In genomic region chr12:109540739-109541539, GRCm38 (mm10) we compare ENCODE assay signal across 8 mouse cellular contexts. TPM values are rescaled to one million over a fixed set of nuclear protein-coding genes. Genes with fewer than 3 reads are reported as not detected.
DNase-seq lines count a peak whose midpoint lies in the region; ATAC-seq and TF ChIP-seq lines count a peak whose summit lies in the region.

No protein-coding gene starts in this region.

- peak overlapping the region; percentile 51 for H3K27ac ChIP-seq in gastrocnemius, adult 2 months
- H3K27ac ChIP-seq in hindbrain, embryonic 14.5 days = peak overlapping the region; percentile 90
- peak overlapping the region; percentile 83 for H3K27ac ChIP-seq in limb, embryonic 14.5 days (replicated peaks; ENCODE audit: low read depth, low read length)

- DNase-seq in kidney, postnatal 10 days = peak; percentile 50
- DNase-seq in kidney, adult 9 months = no peak
- DNase-seq in cerebellum, postnatal 36 days = peak; percentile 79 to 82
- peak; percentile 62 for DNase-seq in gastrocnemius, adult 2 months
- peak; percentile 81 for DNase-seq in hindbrain, embryonic 14.5 days (ENCODE audit: low spot score)
- DNase-seq in limb, embryonic 14.5 days (ENCODE audit: low spot score) = peak; percentile 90
- DNase-seq in ovary, postnatal 14 days (ENCODE audit: low spot score) = peak; percentile 27
- no peak for DNase-seq in thymus, adult 18-20 months

- peak; percentile 69; the same call in 1 of the 2 replicates for TF ChIP-seq POLR2A in limb, embryonic 14.5 days (IDR thresholded peaks at IDR 0.05; ENCODE audit: borderline replicate concordance, extremely low read depth, insufficient read depth, insufficient read length)

- intact Hi-C loops in gastrocnemius, adult 2 months (cut with DNase I) = no loop called here

- H3K4me2 ChIP-seq in hindbrain, embryonic 14.5 days (replicated peaks) = peak overlapping the region; percentile 51
- H3K4me2 ChIP-seq in limb, embryonic 14.5 days (replicated peaks; ENCODE audit: low read depth, low read length, severe bottlenecking) = peak overlapping the region; percentile 44

- H3K9me3 ChIP-seq in hindbrain, embryonic 14.5 days (ENCODE audit: control insufficient read depth, low read length) = peaks cover 20% of the 10 kb centered on the region
- peaks cover 42% of the 10 kb centered on the region for H3K9me3 ChIP-seq in limb, embryonic 14.5 days (ENCODE audit: control insufficient read depth, low read length)

- ATAC-seq in hindbrain, embryonic 14.5 days (ENCODE audit: low FRiP score) = peak; percentile 54
- peak; percentile 76 for ATAC-seq in limb, embryonic 14.5 days (ENCODE audit: low FRiP score, low read depth)

- H3K27me3 ChIP-seq in hindbrain, embryonic 14.5 days (ENCODE audit: control insufficient read depth, insufficient read depth, low read length) = no peaks in the 10 kb centered on the region
- H3K27me3 ChIP-seq in limb, embryonic 14.5 days (ENCODE audit: control insufficient read depth, insufficient read depth, low read length) = no peaks in the 10 kb centered on the region

- WGBS in hindbrain, embryonic 14.5 days = 49% methylated on average over 30 of the region's 30 CpGs
- 52% methylated on average over 30 of the region's 30 CpGs for WGBS in limb, embryonic 14.5 days

- TF ChIP-seq CTCF in gastrocnemius, adult 2 months (IDR thresholded peaks at IDR 0.05) = no peak

- H3K36me3 ChIP-seq in hindbrain, embryonic 14.5 days (replicated peaks; ENCODE audit: control insufficient read depth, insufficient read depth) = peaks cover 14% of the 10 kb centered on the region; the same call in 1 of the 2 replicates
- peaks cover 7% of the 10 kb centered on the region for H3K36me3 ChIP-seq in limb, embryonic 14.5 days (ENCODE audit: control insufficient read depth, insufficient read depth, low read length)

- H3K9ac ChIP-seq in hindbrain, embryonic 14.5 days = peak overlapping the region; percentile 93
- H3K9ac ChIP-seq in limb, embryonic 14.5 days (ENCODE audit: low read depth, low read length, severe bottlenecking) = peak overlapping the region; percentile 83

- H3K4me3 ChIP-seq in gastrocnemius, adult 2 months = peak overlapping the region; percentile 67
- H3K4me3 ChIP-seq in hindbrain, embryonic 14.5 days (replicated peaks; ENCODE audit: low read length) = peak overlapping the region; percentile 57
- H3K4me3 ChIP-seq in limb, embryonic 14.5 days (replicated peaks; ENCODE audit: low read length) = peak overlapping the region; percentile 59

- no peaks in the 10 kb centered on the region for H3K4me1 ChIP-seq in hindbrain, embryonic 14.5 days (replicated peaks; ENCODE audit: control insufficient read depth, insufficient read depth, low read length)
- H3K4me1 ChIP-seq in limb, embryonic 14.5 days (ENCODE audit: control insufficient read depth, insufficient read depth, low read length) = no peaks in the 10 kb centered on the region; the same call in 1 of the 2 replicates

RNA-seq across cellular contexts. Expression of gene Rtl1, which starts 59.2 kb away (rescaled TPM):
- not detected for total RNA-seq in gastrocnemius, adult 2 months (2021)
- polyA plus RNA-seq in hindbrain, embryonic 14.5 days (2014; fragmentation: Nextera tagmentation; extraction: Ambion mirVana) = 1.4 and 1.8 TPM in 2 replicates
- 5.6 and 6.6 TPM in 2 replicates for polyA plus RNA-seq in limb, embryonic 14.5 days (2012; rRNA removed)
- polyA plus RNA-seq in limb, embryonic 14.5 days (2014; fragmentation: Nextera tagmentation; extraction: Ambion mirVana) = 3.8 and 4.2 TPM in 2 replicates

Comparison
In these comparisons a context has a peak if more than half of its experiments do, and no peak if none do; other contexts are left out.
1. DNase-seq: peak in kidney, postnatal 10 days (single experiment), cerebellum, postnatal 36 days (2 of 2), gastrocnemius, adult 2 months (single experiment), hindbrain, embryonic 14.5 days (single experiment), limb, embryonic 14.5 days (single experiment) and ovary, postnatal 14 days (single experiment); none in kidney, adult 9 months (single experiment) and thymus, adult 18-20 months (0 of 2).
2. Peak in every context shown above with its lines, with median percentiles within 50 percentile points of each other: H3K27ac ChIP-seq and H3K4me3 ChIP-seq.